Comparison of ENCODE assay signal across 10 mouse cellular contexts in the genomic region with DNA sequence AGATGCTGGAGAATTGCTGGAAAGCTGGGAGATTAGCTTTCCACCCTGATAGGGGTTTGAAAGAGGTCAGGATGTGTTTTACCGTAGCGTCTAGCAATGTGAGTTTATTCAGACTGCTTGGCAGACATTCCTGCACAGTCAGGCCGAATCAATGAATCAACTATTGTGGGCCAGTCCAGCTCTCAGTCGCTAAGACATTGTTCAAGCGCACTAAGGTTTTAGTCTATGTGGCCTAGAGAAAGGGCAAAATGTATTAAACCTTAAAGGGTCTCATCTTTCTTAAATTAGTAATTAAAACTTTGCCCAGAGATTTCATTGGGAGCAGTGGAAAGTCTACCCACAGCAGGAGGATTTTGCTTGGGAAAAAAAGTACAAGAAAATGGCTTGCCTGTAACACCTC. TPM values are rescaled to one million over a fixed set of nuclear protein-coding genes. Genes with fewer than 3 reads are reported as not detected.
DNase-seq lines count a peak whose midpoint lies in the region; ATAC-seq lines count a peak whose summit lies in the region.
"Had no signal": no experiment of that assay in that cellular context is flagged by ENCODE, and none has a peak within 500 bp of the region (broad histone marks: within the 10 kb centered on the region; RNA-seq: fewer than 3 reads in every experiment).

No protein-coding gene starts in this region.

- H3K27ac ChIP-seq in embryonic facial prominence, embryonic 11.5 days (replicated peaks; ENCODE audit: low read depth, low read length), result no peak overlapping the region
- peak overlapping the region; percentile 40 for H3K27ac ChIP-seq in hindbrain, embryonic 13.5 days
- no peak overlapping the region; the same call in 1 of the 2 replicates for H3K27ac ChIP-seq in midbrain, embryonic 14.5 days (replicated peaks; ENCODE audit: low read depth, low read length)
- H3K27ac ChIP-seq: liver, embryonic 15.5 days had no signal

- no peak overlapping the region for H3K4me3 ChIP-seq in embryonic facial prominence, embryonic 11.5 days (ENCODE audit: low read depth, low read length)
- no peak overlapping the region for H3K4me3 ChIP-seq in hindbrain, embryonic 13.5 days
- H3K4me3 ChIP-seq in midbrain, embryonic 14.5 days (replicated peaks; ENCODE audit: low read depth, low read length), result no peak overlapping the region
- H3K4me3 ChIP-seq: liver, embryonic 15.5 days had no signal

- H3K9ac ChIP-seq in embryonic facial prominence, embryonic 11.5 days (replicated peaks; ENCODE audit: low read length), result no peak overlapping the region
- no peak overlapping the region for H3K9ac ChIP-seq in hindbrain, embryonic 13.5 days
- H3K9ac ChIP-seq in midbrain, embryonic 14.5 days (replicated peaks; ENCODE audit: low read length), result no peak overlapping the region
- H3K9ac ChIP-seq: liver, embryonic 15.5 days had no signal

- H3K27me3 ChIP-seq in embryonic facial prominence, embryonic 11.5 days (ENCODE audit: control insufficient read depth, insufficient read depth, low read length), result no peaks in the 10 kb centered on the region
- no peaks in the 10 kb centered on the region for H3K27me3 ChIP-seq in hindbrain, embryonic 13.5 days
- no peaks in the 10 kb centered on the region for H3K27me3 ChIP-seq in midbrain, embryonic 14.5 days (ENCODE audit: control insufficient read depth, insufficient read depth, low read length)
- H3K27me3 ChIP-seq: liver, embryonic 15.5 days had no signal

- peak; percentile 28 for DNase-seq in kidney, adult 11 months
- no peak for DNase-seq in kidney, postnatal 14 days
- DNase-seq in embryonic facial prominence, embryonic 11.5 days (ENCODE audit: low spot score), result peak; percentile 49
- peak; percentile 47 for DNase-seq in midbrain, embryonic 14.5 days
- DNase-seq in gastrocnemius, postnatal 25 days, result no peak
- no peak for DNase-seq in left cerebral cortex, adult 9 months (ENCODE audit: low spot score in 2 of 2)
- DNase-seq: gastrocnemius, postnatal 14 days had no signal

- H3K9me3 ChIP-seq in embryonic facial prominence, embryonic 11.5 days (replicated peaks; ENCODE audit: control insufficient read depth, low read length), result no peaks in the 10 kb centered on the region
- H3K9me3 ChIP-seq in hindbrain, embryonic 13.5 days, result no peaks in the 10 kb centered on the region
- no peaks in the 10 kb centered on the region for H3K9me3 ChIP-seq in midbrain, embryonic 14.5 days (ENCODE audit: control insufficient read depth, low read length)
- H3K9me3 ChIP-seq: liver, embryonic 15.5 days had no signal

- WGBS in embryonic facial prominence, embryonic 11.5 days, result 11% methylated on average over 5 of the region's 5 CpGs
- WGBS in hindbrain, embryonic 13.5 days, result 7% methylated on average over 5 of the region's 5 CpGs
- WGBS in midbrain, embryonic 14.5 days, result 5% methylated on average over 5 of the region's 5 CpGs

- no peak overlapping the region for H3K4me2 ChIP-seq in embryonic facial prominence, embryonic 11.5 days (ENCODE audit: low read depth, low read length)
- H3K4me2 ChIP-seq in hindbrain, embryonic 13.5 days, result peak overlapping the region; percentile 30; the same call in 1 of the 2 replicates
- H3K4me2 ChIP-seq in midbrain, embryonic 14.5 days (ENCODE audit: low read length), result no peak overlapping the region
- H3K4me2 ChIP-seq: liver, embryonic 15.5 days had no signal

- H3K4me1 ChIP-seq in embryonic facial prominence, embryonic 11.5 days (ENCODE audit: control insufficient read depth, insufficient read depth, low read length), result no peaks in the 10 kb centered on the region; the same call in none of the 2 replicates
- H3K4me1 ChIP-seq in hindbrain, embryonic 13.5 days (replicated peaks), result peaks cover 27% of the 10 kb centered on the region
- H3K4me1 ChIP-seq in midbrain, embryonic 14.5 days (ENCODE audit: control insufficient read depth, insufficient read depth, low read length), result peaks cover 9% of the 10 kb centered on the region
- H3K4me1 ChIP-seq: liver, embryonic 15.5 days had no signal

- H3K36me3 ChIP-seq in embryonic facial prominence, embryonic 11.5 days (replicated peaks; ENCODE audit: control insufficient read depth, insufficient read depth, low read depth, low read length), result no peaks in the 10 kb centered on the region
- H3K36me3 ChIP-seq in hindbrain, embryonic 13.5 days, result no peaks in the 10 kb centered on the region
- no peaks in the 10 kb centered on the region for H3K36me3 ChIP-seq in midbrain, embryonic 14.5 days (ENCODE audit: control insufficient read depth, insufficient read depth, low read length)
- H3K36me3 ChIP-seq: liver, embryonic 15.5 days had no signal

- ATAC-seq in embryonic facial prominence, embryonic 11.5 days (replicated peaks; ENCODE audit: insufficient number of reproducible peaks, low FRiP score, low TSS enrichment, low read depth), result no peak
- ATAC-seq in hindbrain, embryonic 13.5 days (ENCODE audit: low FRiP score), result 0 out of 2 replicates have a peak, but pooled peaks have one; percentile 49
- ATAC-seq in midbrain, embryonic 14.5 days (ENCODE audit: low FRiP score, low TSS enrichment), result no peak
- no peak for ATAC-seq in erythroblast, adult 5-6 weeks (replicated peaks; ENCODE audit: low FRiP score, poor library complexity, severe bottlenecking)

RNA-seq across cellular contexts. Expression of a gene that starts 48.0 kb away (rescaled TPM):
- polyA plus RNA-seq in embryonic facial prominence, embryonic 11.5 days (2014; fragmentation: Nextera tagmentation; extraction: Ambion mirVana), result 23.7 and 28.0 TPM in 2 replicates
- 70.1 and 75.7 TPM in 2 replicates for polyA plus RNA-seq in hindbrain, embryonic 13.5 days (2015; fragmentation: Nextera tagmentation; extraction: Ambion mirVana)
- polyA plus RNA-seq in midbrain, embryonic 14.5 days (2014; fragmentation: Nextera tagmentation; extraction: Ambion mirVana), result 91.2 and 123 TPM in 2 replicates
- total RNA-seq in gastrocnemius, postnatal 25 days (2021), result 1 to 10 TPM; 4.8 to 5.7 TPM
- total RNA-seq in erythroblast, adult 5-6 weeks (2015; ENCODE audit: low replicate concordance), result not detected in 2 replicates
- total RNA-seq in erythroblast, adult 5-6 weeks (2017; ENCODE audit: low replicate concordance), result not detected in 2 replicates

Comparison
In these comparisons a context has a peak if more than half of its experiments do, and no peak if none do; other contexts are left out.
1. DNase-seq: peak in kidney, adult 11 months (single experiment), embryonic facial prominence, embryonic 11.5 days (single experiment) and midbrain, embryonic 14.5 days (single experiment); none in kidney, postnatal 14 days (single experiment), gastrocnemius, postnatal 25 days (single experiment) and left cerebral cortex, adult 9 months (0 of 2).